Mouse (Mus musculus): ENCODE data around the gene Supt3.

Gene Supt3

DNA sequence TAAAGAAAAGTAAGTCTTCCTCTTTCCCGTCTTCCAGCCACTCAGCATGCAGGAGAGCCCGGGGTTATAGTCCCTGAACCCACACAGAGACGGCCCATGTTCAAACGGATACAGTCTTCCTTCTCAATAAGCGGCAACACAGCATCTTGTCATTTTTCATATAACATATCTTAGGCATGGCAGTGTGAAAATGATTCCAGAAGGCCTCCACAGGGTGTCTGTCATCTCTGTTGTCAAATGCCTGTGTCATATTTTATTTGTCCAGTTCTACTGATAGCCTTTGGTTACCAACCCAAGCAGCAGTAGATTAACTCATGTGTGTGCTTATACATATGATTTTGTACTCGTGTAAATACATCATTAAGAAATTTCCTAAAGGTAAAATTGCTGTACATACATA is 270.3 kb downstream of the Supt3 start:
- intact Hi-C loops (cut with DNase I), result loop anchor here (10.0 kb wide), 2 partner anchors 302 to 592 kb away; no protein-coding TSS in a partner anchor

DNA sequence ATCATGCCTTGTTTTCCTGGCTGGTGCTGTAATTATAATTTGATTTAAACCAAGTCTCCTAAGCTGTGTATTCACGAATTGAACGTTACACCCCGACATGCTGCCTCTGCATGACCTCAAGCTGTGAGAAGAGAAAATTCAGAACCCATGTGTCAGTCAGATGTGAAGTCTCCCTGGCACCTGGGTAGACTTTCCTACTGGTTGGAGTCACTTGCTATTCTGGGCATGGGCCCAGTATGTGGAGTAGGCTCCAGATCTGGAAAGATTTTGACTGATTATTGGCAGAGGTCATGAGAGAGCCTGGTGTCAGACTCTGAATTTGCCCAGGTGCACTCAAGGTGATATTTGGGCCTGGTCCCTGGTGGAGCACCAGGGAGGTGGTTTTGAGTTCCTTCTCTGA is 275.0 kb downstream of the Supt3 start:
- intact Hi-C loops (cut with DNase I), result loop anchor here (10.0 kb wide), 1 partner anchor 313 kb away; no protein-coding TSS in a partner anchor

DNA sequence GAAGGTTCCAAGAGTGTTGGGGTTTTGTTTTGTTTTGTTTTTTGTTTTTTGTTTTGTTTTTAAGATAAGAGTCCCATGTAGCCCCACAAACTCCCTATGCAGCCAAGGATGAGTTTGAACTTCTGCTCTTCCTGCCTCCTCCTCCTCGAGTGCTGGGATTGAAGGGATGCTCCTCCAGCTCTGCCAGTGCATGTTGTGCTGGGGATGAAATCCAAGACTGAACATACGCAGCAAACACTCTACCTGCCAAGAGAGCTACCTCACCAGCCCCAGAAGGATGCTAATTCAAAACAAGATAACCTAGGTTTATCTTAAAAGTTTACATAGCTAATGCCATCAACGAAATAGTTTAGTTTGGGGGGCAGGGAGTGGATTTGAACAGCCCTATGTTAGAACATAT is 276.4 kb downstream of the Supt3 start:
- intact Hi-C loops (cut with DNase I), result loop anchor here (10.0 kb wide), 1 partner anchor 311 kb away; no protein-coding TSS in a partner anchor

DNA sequence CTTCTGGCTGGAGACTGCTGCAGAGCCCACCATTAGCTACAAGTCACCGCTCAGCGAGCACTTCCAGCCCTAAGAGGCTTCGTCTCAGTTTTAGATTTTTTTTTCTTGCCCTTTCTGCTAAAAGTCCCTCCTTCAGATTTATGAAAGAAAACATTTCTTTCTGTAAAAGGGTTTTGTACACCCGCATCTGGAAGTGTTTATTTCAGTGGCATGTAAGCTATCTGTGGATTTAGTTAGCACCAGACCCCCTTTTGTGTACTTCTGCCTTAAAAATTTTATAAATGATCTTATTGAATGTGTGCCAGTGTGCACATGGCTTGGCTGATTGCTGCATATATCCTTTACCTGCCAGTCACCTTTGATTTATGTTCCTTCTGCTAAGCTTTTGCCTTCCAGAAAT is 277.6 kb downstream of the Supt3 start:
- intact Hi-C loops (cut with DNase I), result loop anchor here (10.0 kb wide), 1 partner anchor 310 kb away; no protein-coding TSS in a partner anchor

DNA sequence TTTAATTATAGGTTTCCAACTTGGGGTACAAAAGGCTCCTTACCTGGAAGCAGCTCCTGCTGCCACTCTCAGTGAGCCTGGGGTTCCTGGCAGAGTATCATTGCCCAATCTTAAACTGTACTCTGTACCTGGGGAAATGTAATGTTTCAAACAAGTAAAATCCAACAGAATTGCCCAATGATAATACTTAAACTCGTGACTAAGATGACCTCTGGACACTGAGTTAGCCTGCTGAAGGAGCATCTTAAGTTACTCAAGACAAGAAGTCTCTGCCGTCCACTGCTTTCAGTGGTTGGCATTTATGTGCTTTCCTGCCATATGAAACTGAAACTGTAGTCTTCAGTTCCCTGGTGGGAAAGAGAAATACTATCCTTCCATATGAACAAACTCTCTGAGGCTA is 279.9 kb downstream of the Supt3 start:
- intact Hi-C loops (cut with DNase I), result loop anchor here (10.0 kb wide), 1 partner anchor 308 kb away; no protein-coding TSS in a partner anchor

DNA sequence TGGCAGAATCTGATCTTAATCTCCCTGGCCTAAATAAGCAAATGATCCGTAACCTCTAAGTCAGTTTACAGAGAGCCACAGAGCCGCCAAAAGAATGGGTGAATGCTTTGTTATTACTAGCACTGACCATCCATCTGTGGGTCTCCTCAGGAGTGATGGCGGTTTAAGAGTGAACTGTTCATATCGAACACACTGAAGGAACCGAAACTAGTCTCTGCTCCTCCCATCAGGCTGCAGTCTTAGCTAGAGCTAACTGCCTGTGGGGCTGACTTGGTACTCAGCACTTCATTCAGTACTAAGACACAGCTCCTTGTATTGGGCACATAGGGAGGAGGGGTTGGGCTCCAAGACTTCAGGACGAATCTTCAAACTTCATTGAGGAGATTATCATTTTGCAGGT is 280.8 kb downstream of the Supt3 start:
- intact Hi-C loops (cut with DNase I), result loop anchor here (10.0 kb wide), 1 partner anchor 307 kb away; no protein-coding TSS in a partner anchor

DNA sequence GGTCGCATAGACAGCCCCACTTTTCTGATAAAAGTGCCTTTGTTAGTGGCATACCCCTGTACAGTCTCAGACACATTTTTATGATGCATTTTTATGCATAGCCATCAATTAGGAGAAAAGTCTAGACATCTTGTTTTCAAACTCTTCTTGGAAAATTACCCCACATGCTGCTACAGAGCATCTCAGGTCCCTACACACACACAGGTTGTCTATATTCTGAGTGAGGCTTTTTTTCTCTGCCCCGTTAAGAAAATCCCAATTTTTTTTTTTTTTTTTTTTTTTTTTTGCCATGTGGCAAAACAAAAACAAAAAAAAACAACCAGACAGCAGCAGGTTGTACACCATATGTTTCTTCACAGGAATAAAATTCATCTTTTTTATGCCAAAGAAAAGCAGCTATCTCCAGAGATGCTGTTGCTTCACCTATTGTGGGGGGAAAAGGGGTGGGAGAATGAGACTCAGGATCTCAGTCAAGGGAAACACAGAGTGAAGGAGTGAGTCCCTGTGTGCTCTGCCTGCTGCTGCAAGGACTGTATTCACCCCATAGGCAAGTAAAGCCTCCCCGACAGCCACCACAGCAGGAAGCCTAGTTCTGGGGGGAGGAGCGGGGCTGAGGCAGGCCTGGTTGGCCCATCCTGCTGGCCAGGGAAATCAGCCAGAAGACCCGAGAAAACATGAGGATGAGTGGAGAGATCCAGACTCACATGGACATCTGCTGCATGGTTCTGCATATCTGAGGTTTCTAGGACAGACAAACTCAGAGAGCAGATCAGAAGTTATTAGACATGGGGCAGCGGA is 281.8 kb downstream of the Supt3 start:
- intact Hi-C loops (cut with DNase I), result loop anchor here (10.0 kb wide), 1 partner anchor 306 kb away; no protein-coding TSS in a partner anchor

DNA sequence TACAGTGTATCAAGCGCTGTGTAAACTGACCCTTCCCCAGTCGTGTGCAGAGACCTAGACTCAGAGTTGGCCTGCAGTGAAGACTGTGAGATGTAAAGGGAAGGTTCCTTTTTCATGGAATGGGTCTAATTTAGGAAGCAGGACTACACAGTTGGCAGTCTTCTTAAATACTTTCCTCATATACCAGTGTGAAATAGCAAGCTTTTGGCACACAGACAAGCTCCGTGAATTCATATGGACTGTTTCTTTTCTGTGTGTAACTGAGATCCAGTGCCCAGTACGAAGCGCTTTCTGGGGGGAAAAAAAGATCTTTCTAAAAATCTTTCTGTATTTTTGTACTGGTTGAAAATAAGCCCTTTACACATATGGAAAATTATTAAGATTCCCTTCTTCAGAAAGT is 286.8 kb downstream of the Supt3 start:
- intact Hi-C loops (cut with DNase I), result no loop called here

DNA sequence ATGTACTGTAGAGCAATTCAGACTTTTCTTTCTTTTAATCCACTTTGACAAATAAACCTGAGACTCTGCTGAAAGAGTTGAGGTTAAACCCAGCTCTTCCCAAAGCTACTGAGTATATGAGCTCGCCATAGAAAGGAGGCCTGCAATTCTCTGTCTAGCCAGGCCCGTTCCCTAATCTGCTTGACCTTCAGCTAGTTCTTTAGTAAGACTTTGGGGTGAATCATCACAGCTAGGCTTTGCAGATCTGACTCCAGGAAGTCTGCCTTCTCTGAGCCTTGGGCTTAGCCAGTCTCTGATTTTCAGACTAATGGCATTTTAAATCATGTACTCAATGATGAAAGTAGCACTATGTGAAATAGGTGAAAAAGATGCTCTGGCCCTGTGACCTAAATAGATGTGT is 288.5 kb downstream of the Supt3 start:
- intact Hi-C loops (cut with DNase I), result loop anchor here (5.0 kb wide), 1 partner anchor 162 kb away; no protein-coding TSS in a partner anchor

DNA sequence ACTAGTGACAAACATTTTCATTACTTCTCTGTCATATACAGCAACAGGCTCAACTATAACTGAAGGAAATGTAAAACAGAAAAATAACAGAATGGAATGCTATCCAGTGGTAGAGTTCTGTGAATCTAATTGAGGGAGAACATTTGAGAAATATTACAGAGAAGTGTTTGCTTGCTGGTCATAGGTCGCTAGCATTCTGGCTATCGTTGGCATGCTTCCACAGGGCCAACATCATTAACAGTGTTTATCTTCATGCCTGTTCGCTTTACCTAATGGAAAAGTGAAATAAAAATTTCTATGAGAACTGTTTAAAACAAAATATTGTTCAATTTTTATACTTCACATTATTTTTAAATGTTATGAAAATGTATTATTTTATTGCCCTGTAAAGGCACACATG is 290.5 kb downstream of the Supt3 start:
- intact Hi-C loops (cut with DNase I), result loop anchor here (5.0 kb wide), 1 partner anchor 160 kb away; no protein-coding TSS in a partner anchor

DNA sequence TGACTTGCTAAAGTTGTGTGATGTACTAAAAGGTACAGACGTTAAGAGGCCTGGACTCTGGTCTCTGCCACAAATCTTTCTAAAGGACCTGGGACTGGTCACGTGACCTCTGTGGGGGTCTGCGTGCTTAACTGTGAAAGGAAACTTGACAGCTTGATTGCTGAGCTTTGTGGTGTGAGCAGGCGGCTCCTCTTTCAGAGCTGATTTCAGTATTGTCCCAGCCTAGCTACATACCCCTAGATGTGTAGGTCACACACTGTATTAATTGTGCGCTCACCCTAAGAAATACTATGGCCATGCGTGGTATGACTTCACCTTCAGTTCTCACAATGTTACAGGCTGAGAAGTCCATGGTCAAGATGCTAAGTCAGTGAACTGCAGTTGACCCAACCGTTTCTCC is 291.4 kb downstream of the Supt3 start:
- intact Hi-C loops (cut with DNase I), result loop anchor here (5.0 kb wide), 1 partner anchor 159 kb away; no protein-coding TSS in a partner anchor

DNA sequence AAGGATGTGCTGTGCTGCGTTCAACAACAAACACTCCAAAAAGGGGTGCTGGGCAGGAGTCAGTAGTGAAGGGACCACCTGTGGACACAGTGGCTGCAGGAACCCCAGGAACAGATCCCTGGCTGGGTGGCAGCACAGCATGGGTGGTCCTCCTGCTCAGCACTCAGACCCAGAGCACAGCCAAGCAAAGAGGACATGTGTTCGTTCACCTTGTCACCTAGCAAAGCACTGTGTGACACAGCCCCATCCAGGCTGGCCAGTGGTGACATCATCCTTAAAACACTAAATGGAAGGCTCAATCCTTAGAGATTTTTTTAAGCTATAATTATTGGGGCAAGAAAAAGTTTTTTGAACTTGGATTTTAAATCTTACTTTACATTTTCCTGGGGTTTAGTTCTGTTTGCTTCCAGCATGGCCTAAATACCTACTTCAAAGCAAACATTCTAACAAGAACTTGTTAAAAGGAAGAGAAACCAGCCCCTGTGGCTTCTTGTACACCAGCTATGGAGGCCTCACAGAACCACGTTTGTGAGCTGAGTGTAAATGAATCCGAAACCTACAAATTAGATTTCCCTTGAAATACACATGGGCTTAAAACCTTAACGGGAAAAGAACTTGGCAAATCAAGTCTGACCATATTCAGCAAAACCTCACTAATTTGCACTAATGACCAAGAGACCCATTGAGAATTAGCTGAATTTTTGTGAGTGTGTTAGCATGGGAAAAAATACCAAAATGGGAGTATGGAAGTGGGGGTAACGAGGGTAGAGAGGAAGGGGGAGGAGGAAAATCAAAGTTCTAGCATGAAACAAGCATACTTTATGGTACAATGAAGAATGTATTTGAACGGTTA is 295.8 kb downstream of the Supt3 start:
- intact Hi-C loops (cut with DNase I), result no loop called here

DNA sequence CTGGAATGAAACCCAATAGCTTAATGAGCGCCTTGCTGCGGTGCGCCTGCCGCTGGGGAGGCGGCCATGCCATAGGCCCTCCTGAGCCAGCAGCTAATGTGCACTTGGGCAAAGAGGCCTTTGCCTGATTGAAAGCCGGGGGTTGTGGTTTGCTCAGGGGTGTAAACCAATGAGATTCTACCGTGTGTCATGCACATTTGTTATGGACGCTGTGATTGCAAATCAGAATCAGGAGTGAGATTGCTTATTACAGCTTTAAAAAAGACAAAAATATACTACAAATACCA is 296.3 kb downstream of the Supt3 start:
- intact Hi-C loops (cut with DNase I), result no loop called here

DNA sequence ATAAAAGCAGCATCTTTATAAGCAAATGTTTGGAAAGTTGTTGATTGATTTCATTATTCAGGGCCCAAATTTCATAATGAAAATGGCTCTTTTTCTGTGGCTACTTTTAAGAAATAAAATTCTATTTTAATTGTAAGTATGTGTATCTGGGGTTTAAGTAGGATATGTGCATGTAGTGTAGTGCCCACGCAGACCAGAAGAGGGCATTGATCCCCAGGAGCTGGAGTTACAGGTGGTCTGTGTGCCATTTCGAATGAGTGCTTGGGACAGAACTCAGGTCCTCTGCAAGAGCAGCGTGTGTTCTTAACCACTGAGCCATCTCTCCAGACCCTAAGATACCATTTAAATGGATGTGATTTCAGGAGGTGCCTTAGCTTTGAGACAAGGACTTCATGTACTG is 296.8 kb downstream of the Supt3 start:
- intact Hi-C loops (cut with DNase I), result no loop called here

DNA sequence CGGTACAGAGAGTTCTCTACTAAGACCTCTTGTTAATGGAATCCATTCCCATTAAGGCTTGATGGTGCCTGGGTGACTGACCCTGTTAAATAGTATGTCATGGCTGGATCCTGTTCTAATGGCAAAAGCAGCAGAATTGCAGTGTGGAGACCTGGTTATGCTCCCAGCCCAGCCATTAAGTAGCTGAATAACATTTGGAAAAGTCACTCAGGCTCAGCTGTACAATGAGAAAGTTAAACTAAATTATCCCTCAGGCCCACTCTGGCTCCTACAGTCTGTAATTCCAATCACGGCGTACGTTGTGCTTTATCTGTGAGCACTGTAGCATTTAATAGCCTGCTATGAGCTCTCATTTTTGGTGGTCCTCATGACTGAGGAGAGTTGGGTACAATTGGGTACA is 300.0 kb downstream of the Supt3 start:
- intact Hi-C loops (cut with DNase I), result no loop called here

DNA sequence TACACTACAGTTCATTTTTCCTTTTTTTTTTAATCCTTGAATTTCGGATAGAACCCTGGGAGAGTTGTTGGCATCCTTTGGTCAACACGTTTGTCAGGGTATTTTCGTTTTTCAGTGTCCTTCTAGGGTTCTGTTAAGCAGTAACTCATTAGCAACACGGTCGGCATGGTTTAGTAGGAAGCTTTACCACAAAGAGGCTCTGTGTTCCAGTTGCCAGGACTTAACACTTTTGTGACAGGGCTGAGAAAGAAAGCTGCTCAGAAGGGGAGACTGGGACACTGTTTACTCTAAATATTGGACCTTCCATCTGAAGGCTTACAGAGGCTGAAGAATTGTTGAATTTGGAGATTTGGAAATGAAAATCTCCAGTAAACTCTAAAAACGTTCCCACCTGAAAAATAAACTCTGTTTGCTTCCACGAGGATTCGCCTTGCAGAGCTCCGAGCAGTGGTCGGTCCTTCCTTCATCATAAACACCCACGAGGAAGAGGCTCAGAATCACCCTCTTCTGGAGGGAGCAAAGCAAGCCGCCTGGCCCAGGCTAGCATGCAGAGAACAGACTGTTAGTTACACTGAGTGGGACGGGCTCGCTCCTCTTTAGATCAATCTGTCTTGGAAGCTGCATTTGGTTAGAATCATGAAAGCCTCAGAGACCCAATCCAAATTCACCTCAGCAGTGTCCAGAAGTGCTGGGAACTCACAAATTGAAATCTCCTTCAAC is 301.1 kb downstream of the Supt3 start:
- intact Hi-C loops (cut with DNase I), result no loop called here

DNA sequence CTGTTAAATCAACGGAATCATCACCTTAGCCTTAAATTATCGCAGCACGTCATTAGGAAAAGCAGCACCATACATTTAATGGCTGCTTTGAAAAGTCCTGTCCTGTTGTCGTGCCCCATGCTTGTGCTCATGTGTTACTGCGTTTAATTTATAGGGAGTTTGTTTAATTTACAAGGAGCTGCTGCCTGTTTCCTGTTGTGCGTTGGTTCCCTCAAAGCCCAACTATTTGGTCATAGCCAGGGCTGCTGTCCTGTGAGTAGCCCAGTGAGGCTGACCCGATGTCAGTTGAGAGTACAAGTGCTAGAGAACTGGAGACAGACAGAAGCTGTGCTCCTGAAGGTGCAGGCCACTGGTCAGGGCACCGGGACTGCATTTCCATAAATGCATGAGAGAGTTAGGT is 304.6 kb downstream of the Supt3 start:
- intact Hi-C loops (cut with DNase I), result no loop called here

DNA sequence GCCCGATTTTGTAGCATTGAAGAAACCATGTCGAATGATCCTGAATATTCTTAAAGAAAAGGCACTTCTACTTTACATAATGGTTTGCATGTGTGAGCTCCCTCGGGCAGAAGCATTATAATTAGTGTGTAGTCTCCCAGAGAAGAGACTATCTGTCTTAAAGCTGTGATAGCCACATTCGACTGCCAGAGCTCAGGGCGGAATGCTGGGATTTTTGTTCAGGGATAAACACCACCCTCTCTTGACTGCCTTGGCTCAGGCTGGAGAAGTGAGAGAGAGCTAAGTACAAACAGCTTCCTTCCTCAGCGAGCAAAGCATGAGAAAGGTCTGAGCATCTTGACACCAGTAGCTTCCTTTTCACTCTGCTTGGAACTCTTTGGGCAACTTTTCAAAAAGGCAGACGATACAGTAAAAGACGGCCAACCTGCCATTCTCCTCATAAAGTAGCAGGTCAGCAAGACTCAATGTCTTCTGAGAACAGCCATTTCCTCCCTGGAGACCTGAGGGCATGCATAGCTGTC is 305.1 kb downstream of the Supt3 start:
- intact Hi-C loops (cut with DNase I), result no loop called here

DNA sequence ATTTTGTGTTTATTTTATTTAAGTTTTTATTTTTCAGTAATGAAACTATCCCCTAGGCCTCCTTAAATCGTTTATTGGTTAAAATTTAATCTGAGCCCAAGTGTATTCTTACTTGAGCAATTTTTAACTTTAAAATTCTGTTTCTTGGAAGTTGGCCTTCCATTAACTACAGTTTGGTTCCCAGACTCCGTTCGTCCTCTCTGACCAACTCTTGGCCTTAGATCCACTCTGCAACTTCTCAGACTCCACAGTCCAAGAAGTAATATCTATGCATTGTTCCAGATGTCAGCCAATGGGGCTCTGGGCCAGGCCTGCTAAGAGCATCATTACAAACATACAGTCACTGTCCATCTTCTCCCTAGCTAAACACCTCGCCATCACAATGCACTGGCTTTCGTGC is 309.4 kb downstream of the Supt3 start:
- intact Hi-C loops (cut with DNase I), result no loop called here

DNA sequence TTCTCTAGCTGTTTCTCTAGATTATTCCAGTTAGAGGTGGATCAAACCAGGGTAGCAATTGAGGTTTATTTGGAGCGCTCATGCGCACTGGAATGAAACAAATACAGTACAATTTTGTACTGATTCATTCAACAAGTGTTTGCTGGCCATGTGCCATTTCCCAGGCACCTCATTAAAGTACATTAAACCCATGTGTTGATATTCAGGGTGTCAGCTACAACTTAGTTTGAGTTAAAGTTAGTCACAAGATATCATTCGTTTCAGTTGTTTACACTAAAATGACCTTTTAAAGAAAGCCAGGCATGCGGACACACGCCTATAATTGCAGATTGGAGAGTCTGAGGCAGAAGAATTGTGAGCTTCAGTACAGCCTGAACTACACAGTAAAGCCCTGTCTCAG is 310.1 kb downstream of the Supt3 start:
- intact Hi-C loops (cut with DNase I), result no loop called here

DNA sequence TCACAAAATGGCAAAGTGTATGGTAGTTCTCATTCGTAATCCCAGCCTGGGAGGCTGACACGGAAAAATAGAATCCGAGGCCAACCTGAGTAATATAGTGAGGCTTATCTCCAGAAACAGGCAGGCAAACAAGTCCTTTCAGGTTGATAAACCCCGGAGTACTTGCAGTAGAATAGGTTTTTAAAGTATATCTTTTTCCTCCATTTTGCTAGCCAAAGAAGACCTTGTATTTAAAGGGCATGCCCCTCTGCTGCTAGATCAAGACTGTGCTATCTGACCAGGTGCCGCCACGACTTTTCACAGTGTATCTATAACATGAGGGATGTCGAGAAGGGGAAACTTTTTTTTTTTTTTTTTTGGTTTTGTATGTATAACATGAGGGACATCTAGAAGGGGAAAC is 324.1 kb downstream of the Supt3 start:
- intact Hi-C loops (cut with DNase I), result no loop called here

Data from adrenal gland (tissue).